Mouse (Mus musculus): Measurements from ENCODE around the gene Zfp704. TPM values are rescaled to one million over a fixed set of nuclear protein-coding genes. Genes with fewer than 3 reads are reported as not detected.

Gene Zfp704
- polyA plus RNA-seq, 1 experiment: 0.80 TPM

- Histone ChIP-seq H3K36me3 (ENCODE audit: control insufficient read depth, insufficient read depth) (no peaks in the 10 kb centered on the region), H3K79me2 (ENCODE audit: control insufficient read depth, insufficient read depth) (no peaks in the 10 kb centered on the region), H3K4me2 (ENCODE audit: low read depth) (no peak overlapping the region), H3K4me3 (no peak overlapping the region), H3K27me3 (ENCODE audit: control insufficient read depth, insufficient read depth, insufficient read length) (no peaks in the 10 kb centered on the region), H3ac (ENCODE audit: control insufficient read depth, insufficient read length) (no peak overlapping the region)
- TF ChIP-seq POLR2AphosphoS2 (IDR thresholded peaks at IDR 0.05; ENCODE audit: insufficient read length, low read depth) (no peak), MAX (IDR thresholded peaks at IDR 0.05; ENCODE audit: low read depth) (no peak), CEBPB (IDR thresholded peaks at IDR 0.05; ENCODE audit: insufficient read depth, poor library complexity, severe bottlenecking) (no peak), USF1 (IDR thresholded peaks at IDR 0.05; ENCODE audit: low read depth) (no peak), E2F4 (IDR thresholded peaks at IDR 0.05; ENCODE audit: insufficient read depth) (no peak), MYOD1 (IDR thresholded peaks at IDR 0.05; ENCODE audit: control insufficient read depth in 1 of 3, insufficient read length in 2 of 3, low read depth in 2 of 3) (no peak)
Measured at GRCm38 (mm10) chr3:9398271-9398670, 211.6 kb downstream of the Zfp704 start.
